In the genomic region with DNA sequence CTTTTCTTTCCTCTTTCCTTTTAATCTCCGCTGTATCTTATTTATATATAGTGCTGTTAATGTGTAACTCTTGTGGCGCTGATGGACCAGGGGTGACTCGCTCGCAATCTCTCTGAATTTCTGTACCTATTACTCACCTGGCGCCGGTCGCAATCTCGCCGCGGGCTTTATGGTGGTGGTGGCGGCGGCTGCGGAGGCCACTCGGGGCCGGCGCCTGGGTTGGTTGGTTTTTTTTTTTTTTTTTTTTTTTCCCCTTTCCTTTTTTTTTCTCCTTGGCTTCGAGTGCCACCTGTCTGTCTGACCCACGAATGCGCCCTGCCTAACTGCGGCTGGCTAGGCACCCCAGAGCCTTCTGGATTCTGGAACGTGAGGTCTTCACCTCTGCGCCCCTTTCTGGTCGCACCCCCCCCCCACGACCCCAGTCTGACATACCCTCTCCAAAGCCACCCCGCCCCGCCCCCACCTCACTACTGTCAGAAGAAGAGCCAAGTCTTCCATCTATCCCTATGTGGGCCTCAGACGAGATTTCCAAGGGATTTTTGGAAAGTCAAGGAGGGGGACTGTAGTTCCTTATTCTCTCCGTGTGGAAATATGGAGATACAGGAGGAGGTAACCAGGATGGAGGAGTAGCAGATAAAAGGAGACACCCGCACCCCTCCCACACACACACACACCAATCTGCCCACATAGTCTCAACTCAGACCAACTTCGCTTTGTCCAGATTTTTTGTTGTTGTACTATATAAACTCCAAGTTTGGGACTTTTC, we compare ENCODE assay signal across 8 mouse cellular contexts. TPM values are rescaled to one million over a fixed set of nuclear protein-coding genes. Genes with fewer than 3 reads are reported as not detected.
A peak's percentile ranks its signal among the peaks of the same experiment; 100 is the strongest.
DNase-seq lines count a peak whose midpoint lies in the region; ATAC-seq lines count a peak whose summit lies in the region.

No protein-coding gene starts in this region.

- peaks cover 77% of the 10 kb centered on the region for H3K27me3 ChIP-seq in embryonic facial prominence, embryonic 14.5 days (replicated peaks; ENCODE audit: control insufficient read depth, insufficient read depth, low read length)
- peaks cover 91% of the 10 kb centered on the region for H3K27me3 ChIP-seq in kidney, embryonic 16.5 days (ENCODE audit: insufficient read depth, low read length)
- H3K27me3 ChIP-seq in midbrain, embryonic 15.5 days (replicated peaks) = peaks cover 94% of the 10 kb centered on the region

- peak; percentile 25 for DNase-seq in ovary, postnatal 36 days (ENCODE audit: low spot score)
- DNase-seq in ovary, postnatal 10 days (ENCODE audit: low spot score) = no peak
- DNase-seq in embryonic facial prominence, embryonic 14.5 days (ENCODE audit: low spot score) = no peak
- no peak for DNase-seq in spleen, postnatal 4 days (ENCODE audit: low spot score in 2 of 2)
- no peak for DNase-seq in ovary, postnatal 14 days (ENCODE audit: low spot score)

- peaks cover 15% of the 10 kb centered on the region for H3K36me3 ChIP-seq in embryonic facial prominence, embryonic 14.5 days (ENCODE audit: control insufficient read depth, insufficient read depth, low read length)
- H3K36me3 ChIP-seq in kidney, embryonic 16.5 days (ENCODE audit: insufficient read depth, low read length) = no peaks in the 10 kb centered on the region
- no peaks in the 10 kb centered on the region for H3K36me3 ChIP-seq in midbrain, embryonic 15.5 days (replicated peaks)

- H3K4me2 ChIP-seq in embryonic facial prominence, embryonic 14.5 days (ENCODE audit: low read depth, low read length) = peak overlapping the region; percentile 58
- H3K4me2 ChIP-seq in kidney, embryonic 16.5 days (replicated peaks; ENCODE audit: low read depth, low read length) = peak overlapping the region; percentile 52
- peak overlapping the region; percentile 10; the same call in 1 of the 2 replicates for H3K4me2 ChIP-seq in midbrain, embryonic 15.5 days

- ATAC-seq in embryonic facial prominence, embryonic 14.5 days (ENCODE audit: low read depth) = no peak
- ATAC-seq in kidney, embryonic 16.5 days (ENCODE audit: low FRiP score, low TSS enrichment) = peak; percentile 42
- ATAC-seq in midbrain, embryonic 15.5 days (replicated peaks) = no peak
- no peak for ATAC-seq in erythroblast, adult 5-6 weeks (replicated peaks; ENCODE audit: low FRiP score, poor library complexity, severe bottlenecking)

- peak overlapping the region; percentile 34 for H3K4me3 ChIP-seq in embryonic facial prominence, embryonic 14.5 days (ENCODE audit: low read depth, low read length)
- H3K4me3 ChIP-seq in kidney, embryonic 16.5 days (ENCODE audit: low read length) = peak overlapping the region; percentile 34
- peak overlapping the region; percentile 2; the same call in 1 of the 2 replicates for H3K4me3 ChIP-seq in midbrain, embryonic 15.5 days

- peaks cover 6% of the 10 kb centered on the region; the same call in 1 of the 2 replicates for H3K4me1 ChIP-seq in embryonic facial prominence, embryonic 14.5 days (ENCODE audit: control insufficient read depth, insufficient read depth, low read length)
- H3K4me1 ChIP-seq in kidney, embryonic 16.5 days (ENCODE audit: insufficient read depth, low read length) = peaks cover 26% of the 10 kb centered on the region
- H3K4me1 ChIP-seq in midbrain, embryonic 15.5 days = 0 out of 2 replicates have a peak, but pooled peaks cover 3% of the 10 kb centered on the region

- H3K9ac ChIP-seq in embryonic facial prominence, embryonic 14.5 days (ENCODE audit: low read depth, low read length) = peak overlapping the region; percentile 60
- H3K9ac ChIP-seq in kidney, embryonic 16.5 days (replicated peaks; ENCODE audit: low read length) = peak overlapping the region; percentile 44; the same call in 1 of the 2 replicates
- H3K9ac ChIP-seq in midbrain, embryonic 15.5 days = no peak overlapping the region

- no peaks in the 10 kb centered on the region for H3K9me3 ChIP-seq in embryonic facial prominence, embryonic 14.5 days (ENCODE audit: control insufficient read depth, low read length)
- H3K9me3 ChIP-seq in kidney, embryonic 16.5 days (ENCODE audit: low read length) = no peaks in the 10 kb centered on the region
- no peaks in the 10 kb centered on the region for H3K9me3 ChIP-seq in midbrain, embryonic 15.5 days

- peak overlapping the region; percentile 88 for H3K27ac ChIP-seq in embryonic facial prominence, embryonic 14.5 days (replicated peaks; ENCODE audit: low read depth, low read length)
- peak overlapping the region; percentile 83 for H3K27ac ChIP-seq in kidney, embryonic 16.5 days (ENCODE audit: low read length)
- no peak overlapping the region for H3K27ac ChIP-seq in midbrain, embryonic 15.5 days

- WGBS in embryonic facial prominence, embryonic 14.5 days = 2% methylated on average over 29 of the region's 30 CpGs
- 2% methylated on average over 30 of the region's 30 CpGs for WGBS in kidney, embryonic 16.5 days
- under 1% methylated on average over 30 of the region's 30 CpGs for WGBS in midbrain, embryonic 15.5 days

RNA-seq across cellular contexts. Expression of gene Tbx3, which starts 15.9 kb away (rescaled TPM):
- polyA plus RNA-seq in embryonic facial prominence, embryonic 14.5 days (2014; fragmentation: Nextera tagmentation; extraction: Ambion mirVana) = 22.6 and 31.5 TPM in 2 replicates
- 52.6 and 60.5 TPM in 2 replicates for polyA plus RNA-seq in kidney, embryonic 16.5 days (2015; fragmentation: Nextera tagmentation; extraction: Ambion mirVana)
- polyA plus RNA-seq in midbrain, embryonic 15.5 days (2015; fragmentation: Nextera tagmentation; extraction: Ambion mirVana) = 2.9 and 4.7 TPM in 2 replicates
- not detected in 2 replicates for total RNA-seq in erythroblast, adult 5-6 weeks (2015; ENCODE audit: low replicate concordance)
- total RNA-seq in erythroblast, adult 5-6 weeks (2017; ENCODE audit: low replicate concordance) = not detected in 2 replicates
